In the genomic region with DNA sequence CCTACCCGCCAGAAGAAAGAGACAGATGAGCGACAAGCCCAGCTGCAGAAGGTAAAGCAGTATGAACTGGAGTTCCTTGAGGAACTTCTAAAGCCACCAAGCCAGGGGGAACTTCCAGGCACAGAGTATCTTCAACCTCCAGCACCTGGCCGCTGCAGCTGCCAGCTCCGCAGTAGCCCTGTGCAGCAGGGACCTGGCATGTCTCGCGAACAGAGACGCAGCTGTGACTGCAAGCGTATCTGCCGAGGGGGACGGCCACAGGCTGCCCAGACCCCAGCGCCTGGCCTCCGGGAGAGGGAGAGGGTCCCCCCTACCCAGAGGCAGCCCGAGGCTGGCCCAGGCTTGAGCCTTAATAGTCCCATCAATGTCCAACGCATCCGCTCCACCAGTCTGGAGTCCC, we compare ENCODE assay signal across 25 mouse cellular contexts.
"Had no signal": no experiment of that assay in that cellular context is flagged by ENCODE, and none has a peak within 500 bp of the region (broad histone marks: within the 10 kb centered on the region; RNA-seq: fewer than 3 reads in every experiment).

No protein-coding gene starts in this region.

- H3K27ac ChIP-seq: heart, adult 2 months; heart, embryonic 13.5 days; heart, embryonic 15.5 days; hindbrain, embryonic 12.5 days; hindbrain, embryonic 15.5 days; kidney, embryonic 15.5 days; kidney, postnatal 0 days; limb, embryonic 12.5 days; liver, embryonic 12.5 days; liver, embryonic 14.5 days had no signal

- DNase-seq: gastrocnemius, postnatal 14 days; gastrocnemius, postnatal 36 days; heart, adult 11 months; heart, adult 2 months; heart, postnatal 14 days; heart, postnatal 36 days; kidney, adult 11 months; kidney, adult 2 months; kidney, adult 9 months; kidney, postnatal 14 days; kidney, postnatal 36 days; layer of hippocampus, adult 9-11 months; layer of hippocampus, postnatal 36 days; lung, adult 18-20 months had no signal

- H3K4me1 ChIP-seq: heart, embryonic 13.5 days; heart, embryonic 15.5 days; hindbrain, embryonic 12.5 days; hindbrain, embryonic 15.5 days; kidney, embryonic 15.5 days; limb, embryonic 12.5 days; liver, embryonic 12.5 days had no signal

- H3K36me3 ChIP-seq: heart, embryonic 13.5 days; heart, embryonic 15.5 days; hindbrain, embryonic 12.5 days; hindbrain, embryonic 15.5 days; kidney, embryonic 15.5 days; limb, embryonic 12.5 days; liver, embryonic 12.5 days had no signal

- H3K27me3 ChIP-seq: hindbrain, embryonic 15.5 days had no signal

- H3K4me3 ChIP-seq: heart, adult 2 months; heart, embryonic 13.5 days; heart, embryonic 15.5 days; hindbrain, embryonic 12.5 days; hindbrain, embryonic 15.5 days; kidney, embryonic 15.5 days; limb, embryonic 12.5 days; liver, embryonic 12.5 days had no signal

- ATAC-seq: intestine, embryonic 16.5 days; liver, embryonic 12.5 days had no signal

- H3K4me2 ChIP-seq: heart, embryonic 11.5 days; heart, embryonic 13.5 days; heart, embryonic 15.5 days; hindbrain, embryonic 12.5 days; hindbrain, embryonic 15.5 days; kidney, embryonic 15.5 days; limb, embryonic 12.5 days; liver, embryonic 12.5 days had no signal

- H3K9ac ChIP-seq: heart, embryonic 13.5 days; heart, embryonic 15.5 days; hindbrain, embryonic 12.5 days; hindbrain, embryonic 15.5 days; kidney, embryonic 15.5 days; limb, embryonic 12.5 days; liver, embryonic 12.5 days; liver, embryonic 14.5 days had no signal

- H3K9me3 ChIP-seq: heart, embryonic 13.5 days; heart, embryonic 15.5 days; hindbrain, embryonic 12.5 days; hindbrain, embryonic 15.5 days; kidney, embryonic 15.5 days; limb, embryonic 12.5 days; liver, embryonic 12.5 days had no signal
